Mouse (Mus musculus) megakaryocyte, embryonic 14.5 days (primary cell): ENCODE data around the gene C1rl.

ENCODE experiments used
- FLI1 ChIP-seq: IDR thresholded peaks from 2 replicates; pipeline ENCODE4 v1.6.1; 2012; ENCODE audit warnings: low read length, inconsistent platforms, mixed read lengths
- GATA1 ChIP-seq: IDR thresholded peaks from 3 replicates; pipeline ENCODE4 v1.6.1; 2012; ENCODE audit warnings: mixed read lengths, low read length, inconsistent platforms, borderline replicate concordance

GRCm38 (mm10) chr6:124448959-124449667 lies 43.8 kb upstream of the C1rl start:
- TF ChIP-seq GATA1 (no peak), FLI1 (no peak)
